Mouse (Mus musculus): ENCODE results near the gene Kcnk6.
"Not testable (repeated sequence)": the region's sequence is repeated elsewhere in the genome, so short reads cannot be mapped to it uniquely, and the experiment has no call there.

Gene Kcnk6

GRCm38 (mm10) chr7:29202577-29202976, 29.7 kb downstream of the Kcnk6 start:
- DNase-seq (ENCODE audit: low read depth, low spot score): no peak

DNA sequence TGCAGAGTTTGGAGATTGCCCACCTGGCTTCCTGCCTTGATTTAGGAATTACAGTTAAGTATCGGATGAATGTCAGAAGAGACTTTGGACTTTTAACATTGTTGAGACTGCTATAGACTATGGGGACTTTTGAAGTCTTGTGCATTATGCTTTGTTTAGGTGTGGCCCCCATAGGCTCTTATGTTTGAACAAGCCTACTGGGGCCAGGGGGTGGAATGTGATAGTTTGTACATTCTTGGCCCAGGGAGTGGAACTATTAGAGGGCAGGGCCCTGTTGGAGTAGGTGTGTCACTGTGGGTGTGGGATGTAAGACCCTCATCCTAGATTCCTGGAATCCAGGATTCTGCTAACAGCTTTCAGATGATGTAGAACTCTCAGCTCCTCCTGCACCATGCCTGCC, 38.1 kb downstream of the Kcnk6 start:
- not testable (repeated sequence) for DNase-seq (ENCODE audit: low read depth, low spot score)

GRCm38 (mm10) chr7:29181323-29181722, 51.0 kb downstream of the Kcnk6 start:
- DNase-seq (ENCODE audit: low read depth, low spot score): not testable (repeated sequence)

GRCm38 (mm10) chr7:29180854-29181236, 51.5 kb downstream of the Kcnk6 start:
- no peak for DNase-seq (ENCODE audit: low read depth, low spot score)

DNA sequence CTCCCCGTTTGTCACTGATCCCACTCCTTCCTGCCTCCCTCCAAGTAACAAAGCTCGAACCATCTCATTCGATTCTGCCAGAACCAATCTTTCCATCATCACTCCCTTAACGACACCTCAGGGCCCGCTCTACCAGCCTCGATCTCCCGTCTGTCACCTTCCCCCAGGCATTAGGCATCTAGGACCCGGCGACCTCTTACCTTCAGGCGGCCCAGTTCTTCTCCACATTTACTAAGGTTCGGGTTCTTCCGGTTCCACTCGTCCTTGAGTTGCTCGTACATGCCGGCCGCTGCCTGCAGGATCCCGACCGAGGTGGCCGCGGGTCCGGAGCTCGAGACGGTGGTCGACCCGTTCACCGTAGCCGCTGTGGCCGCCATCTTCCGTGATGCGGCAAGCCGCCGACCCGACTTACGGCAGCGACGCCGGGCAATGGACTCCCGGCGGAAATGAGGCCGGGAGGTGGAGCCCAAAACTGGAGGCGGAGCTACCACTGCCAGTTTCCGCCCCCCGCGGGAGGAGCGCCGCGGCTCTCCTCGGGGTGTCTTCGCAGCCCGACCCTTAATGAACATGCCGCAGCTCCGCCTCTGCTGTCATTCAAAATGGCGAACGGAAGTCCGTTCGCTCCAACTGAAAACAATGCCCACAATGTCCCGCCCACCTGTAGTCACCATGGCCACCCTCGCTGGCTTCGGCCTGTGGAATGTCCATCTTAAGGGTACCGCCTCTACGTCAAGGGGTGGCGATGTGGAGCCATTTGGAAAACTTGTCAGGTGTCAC, 52.0 kb downstream of the Kcnk6 start, which contains the start of gene Psmd8:
Gene Psmd8, minus strand, starts transcription at position 625 of the 777 bp plus-strand sequence.
- peak; percentile 96 for DNase-seq (ENCODE audit: low read depth, low spot score)

DNA sequence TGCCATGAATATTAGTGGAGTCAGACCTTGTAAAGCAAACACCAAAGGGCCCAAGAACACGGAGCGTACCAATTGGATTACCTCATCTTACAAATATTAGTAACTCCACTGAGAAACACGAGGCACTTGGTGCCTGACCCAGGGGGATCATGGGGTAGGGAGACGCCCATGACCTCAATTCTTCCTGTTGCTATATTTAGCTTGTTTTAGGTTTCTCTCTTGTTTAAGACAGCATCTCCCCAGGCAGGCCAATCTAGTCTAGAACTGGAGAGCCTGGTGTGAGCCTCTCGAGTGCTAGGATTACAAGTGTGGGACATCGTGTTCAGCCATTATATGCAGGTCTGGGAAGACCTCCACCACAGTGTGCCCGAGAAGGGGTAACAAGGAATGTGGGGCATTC, 53.0 kb downstream of the Kcnk6 start:
- DNase-seq (ENCODE audit: low read depth, low spot score): no peak

DNA sequence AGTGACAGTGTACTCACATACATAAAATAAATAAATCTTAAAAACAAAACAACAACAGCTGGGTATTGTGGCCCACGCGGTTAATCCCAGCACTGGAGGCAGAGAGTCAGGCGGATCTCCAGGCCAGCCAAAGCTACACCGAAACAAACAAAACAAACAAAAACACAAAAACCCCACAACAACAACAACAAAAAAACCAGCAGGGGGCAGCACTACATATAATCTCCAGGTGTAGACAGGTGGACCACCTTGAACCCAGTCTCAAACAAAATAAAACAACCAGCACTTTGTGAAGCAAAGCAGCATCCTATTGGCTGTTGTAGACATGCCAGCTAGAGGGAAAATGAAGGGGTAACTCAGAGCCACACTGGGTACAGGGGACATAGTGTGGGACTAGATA, 54.2 kb downstream of the Kcnk6 start:
- DNase-seq (ENCODE audit: low read depth, low spot score): no peak

DNA sequence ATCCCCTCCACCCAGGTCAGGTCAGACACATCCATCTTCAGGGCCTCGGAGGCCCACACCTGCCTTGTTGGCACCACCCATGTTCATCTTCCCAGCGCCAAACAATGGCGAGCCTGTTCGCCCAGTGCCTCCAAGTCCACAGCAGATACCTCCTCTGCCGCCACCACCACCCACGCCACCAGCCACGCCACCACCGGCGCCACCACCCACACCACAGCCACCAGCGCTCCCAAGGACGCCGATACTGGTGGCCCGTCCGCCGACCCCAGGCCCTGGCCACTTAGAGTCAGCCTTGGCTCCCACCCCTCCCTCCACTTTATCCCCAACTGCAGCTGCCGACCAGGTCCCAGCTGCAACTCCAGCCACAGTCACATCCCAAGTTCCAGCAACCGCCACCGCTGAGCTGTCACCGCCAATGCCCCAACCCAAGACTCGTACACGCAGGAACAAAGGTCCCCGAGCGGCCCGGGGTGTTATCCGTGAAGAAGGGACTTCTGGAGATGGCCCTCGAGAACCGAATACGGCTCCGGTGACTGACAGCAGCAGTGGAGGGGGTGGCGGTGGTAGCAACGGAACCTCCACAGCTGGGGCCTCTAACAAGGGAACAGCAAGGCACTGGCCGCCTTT, 59.8 kb downstream of the Kcnk6 start:
- DNase-seq (ENCODE audit: low read depth, low spot score): no peak
